Mouse (Mus musculus) activated CD4-positive, CD25-positive, alpha-beta regulatory T cell, adult 9 weeks (primary cell): Measurements from ENCODE around the gene Ywhaq. TPM values are rescaled to one million over a fixed set of nuclear protein-coding genes. Genes with fewer than 3 reads are reported as not detected.

Experiments used
- polyA plus RNA-seq: library from polyadenylated mRNA; unstranded; fragments of 100-300 nt; shearing (Covaris generic); gene quantifications from one replicate; pipeline ENCODE4 v1.2.1, GENCODE M21; 2017

Ywhaq gene
- 307 TPM for polyA plus RNA-seq

DNA sequence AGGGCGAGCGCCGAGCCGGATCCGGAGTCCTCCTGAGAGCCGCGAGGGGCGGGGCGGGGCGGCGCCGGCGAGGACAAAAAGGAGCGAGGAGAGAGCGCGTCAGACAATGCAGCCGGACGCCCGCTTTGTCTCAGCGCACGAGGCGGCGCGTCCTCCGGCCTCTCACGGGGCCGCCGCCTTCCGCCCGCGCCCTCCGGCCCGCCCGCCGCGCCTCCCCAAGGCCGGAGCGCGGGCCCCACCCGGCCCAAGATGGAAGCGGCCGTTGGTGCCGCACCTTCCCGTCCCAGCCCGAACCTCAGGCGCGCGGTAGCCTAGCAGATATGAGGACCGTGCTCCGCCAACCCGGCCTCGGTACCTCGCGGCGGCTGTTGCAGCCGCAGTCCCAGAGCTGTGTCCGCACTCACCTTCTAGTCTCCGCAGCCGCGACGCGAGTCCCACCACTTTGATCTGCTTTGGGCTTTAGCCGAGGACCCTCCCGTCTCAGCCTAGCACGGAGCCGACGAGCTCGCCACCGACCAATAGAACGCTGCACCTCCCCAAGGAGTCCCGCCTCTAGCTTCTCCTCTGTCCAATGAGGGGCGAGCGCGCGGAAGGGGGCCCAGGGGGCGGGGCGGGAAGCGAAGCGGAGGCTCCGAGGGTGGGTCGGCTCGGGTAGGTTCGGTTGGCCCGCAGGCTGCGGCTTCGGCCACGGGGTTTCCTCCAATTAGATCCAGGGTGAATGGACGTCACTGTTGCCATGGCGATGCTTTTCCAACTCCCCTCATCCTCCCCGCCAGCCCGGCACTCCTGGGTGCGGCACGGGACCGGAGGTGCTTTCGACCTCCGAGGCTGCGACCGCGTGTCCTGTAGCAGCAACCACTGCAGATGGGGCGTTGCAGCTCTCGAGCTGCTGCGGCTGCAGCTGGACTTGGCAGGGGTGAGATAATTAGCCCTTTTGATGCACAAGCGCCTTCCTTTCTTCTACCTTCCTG, at the start of gene Ywhaq:
Ywhaq (minus strand) TSS at position 538 of the 971 bp plus-strand sequence.

DNA sequence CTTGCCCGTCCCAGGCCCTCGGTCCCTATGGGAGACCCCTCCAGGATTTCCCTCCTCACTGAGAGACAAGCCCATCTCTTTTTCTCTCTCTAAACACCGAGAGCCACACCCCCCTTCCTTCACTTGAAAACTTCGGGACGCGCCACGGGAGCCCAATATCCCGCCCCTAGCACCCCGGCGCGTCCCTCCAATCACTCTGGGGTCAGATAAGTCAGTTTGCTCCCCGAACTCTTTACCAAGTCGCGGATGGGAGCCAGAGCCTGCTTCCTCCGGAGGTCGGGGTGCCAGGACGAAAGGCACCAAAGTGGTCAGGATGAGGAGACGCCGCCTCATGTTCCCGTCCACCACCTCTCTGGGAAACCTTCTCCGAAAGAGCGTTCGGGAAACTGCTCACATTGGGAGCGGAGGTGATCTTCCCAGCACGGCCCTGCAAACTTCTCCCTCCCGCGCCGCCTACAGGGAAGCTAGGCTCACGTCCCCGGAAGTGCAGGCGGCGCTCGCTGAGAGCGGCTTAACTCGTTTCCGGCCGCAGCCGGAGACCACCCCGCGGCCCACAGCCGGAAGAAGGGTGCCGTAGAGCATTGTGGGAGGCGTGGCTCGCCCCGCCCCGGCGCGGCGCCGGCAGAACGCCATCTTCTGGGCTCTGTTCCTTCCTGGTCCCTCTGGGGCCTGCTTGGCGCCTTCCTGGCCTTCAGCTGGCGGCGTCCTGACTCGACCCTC, 44.2 kb downstream of the Ywhaq start, which contains the start of gene Adam17:
Adam17 (minus strand) TSS at position 533 of the 720 bp plus-strand sequence.

Other genes starting within 250 kb of the Ywhaq start
- gene Cpsf3, start 132.2 kb downstream of the Ywhaq start, polyA plus RNA-seq, result 149 TPM
- gene Itgb1bp1, start 131.4 kb downstream of the Ywhaq start, polyA plus RNA-seq, result 127 TPM
- 56.3 TPM for gene Iah1, start 101.2 kb downstream of the Ywhaq start, polyA plus RNA-seq
- 82.5 TPM for gene Adam17, start 44.0 kb downstream of the Ywhaq start, polyA plus RNA-seq